Mouse (Mus musculus): ENCODE results near the gene Ctnnbl1. TPM values are rescaled to one million over a fixed set of nuclear protein-coding genes. Genes with fewer than 3 reads are reported as not detected.

Gene Ctnnbl1
- polyA plus RNA-seq, 1 experiment from 2014 or later = 55.2 TPM

GRCm38 (mm10) chr2:157795627-157796423 is 58.6 kb downstream of the Ctnnbl1 start:
- 93% methylated on average over 1 of the region's 1 CpGs for WGBS

DNA sequence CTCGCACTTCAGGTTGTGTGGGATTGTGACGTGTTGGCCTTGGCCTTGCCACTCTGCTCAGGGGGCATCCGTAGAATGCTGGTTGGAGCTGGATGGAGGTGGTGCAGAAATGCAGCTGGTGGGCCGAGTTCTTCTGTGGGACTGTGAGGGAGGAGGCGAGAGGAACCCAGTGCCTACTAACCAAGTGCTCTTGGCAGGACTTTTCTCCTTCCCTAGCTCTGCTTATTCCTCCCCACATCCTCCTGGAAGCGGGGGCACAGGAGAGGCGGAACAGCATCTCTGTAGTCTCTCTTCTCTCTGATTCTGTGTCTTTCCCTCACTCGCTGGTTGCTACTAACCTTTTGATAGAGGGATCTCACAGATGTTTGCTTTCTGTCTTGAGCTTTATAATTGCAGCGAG is 62.3 kb downstream of the Ctnnbl1 start:
- Histone ChIP-seq H3K4me3 (replicated peaks) (no peak overlapping the region), H3K9ac (no peak overlapping the region), H3K27me3 (no peaks in the 10 kb centered on the region), H3K4me1 (peaks cover 24% of the 10 kb centered on the region), H3K27ac (replicated peaks) (no peak overlapping the region), H3K36me3 (0 out of 2 replicates have a peak, but pooled peaks cover 8% of the 10 kb centered on the region), H3K9me3 (replicated peaks) (no peaks in the 10 kb centered on the region), H3K4me2 (replicated peaks) (no peak overlapping the region)
- ATAC-seq (ENCODE audit: insufficient number of reproducible peaks, low FRiP score, low TSS enrichment, low read depth) = no peak
- 89% methylated on average over 9 of the region's 9 CpGs for WGBS

More at GRCm38 (mm10) chr2:157795627-157796423, 58.6 kb downstream of the Ctnnbl1 start:
- Histone ChIP-seq H3K27me3 (no peaks in the 10 kb centered on the region), H3K36me3 (0 out of 2 replicates have a peak, but pooled peaks cover 8% of the 10 kb centered on the region), H3K4me2 (replicated peaks) (no peak overlapping the region), H3K27ac (replicated peaks) (no peak overlapping the region), H3K9ac (no peak overlapping the region), H3K4me1 (peaks cover 4% of the 10 kb centered on the region), H3K9me3 (replicated peaks) (no peaks in the 10 kb centered on the region), H3K4me3 (replicated peaks) (no peak overlapping the region)
- ATAC-seq (ENCODE audit: insufficient number of reproducible peaks, low FRiP score, low TSS enrichment, low read depth) = no peak

DNA sequence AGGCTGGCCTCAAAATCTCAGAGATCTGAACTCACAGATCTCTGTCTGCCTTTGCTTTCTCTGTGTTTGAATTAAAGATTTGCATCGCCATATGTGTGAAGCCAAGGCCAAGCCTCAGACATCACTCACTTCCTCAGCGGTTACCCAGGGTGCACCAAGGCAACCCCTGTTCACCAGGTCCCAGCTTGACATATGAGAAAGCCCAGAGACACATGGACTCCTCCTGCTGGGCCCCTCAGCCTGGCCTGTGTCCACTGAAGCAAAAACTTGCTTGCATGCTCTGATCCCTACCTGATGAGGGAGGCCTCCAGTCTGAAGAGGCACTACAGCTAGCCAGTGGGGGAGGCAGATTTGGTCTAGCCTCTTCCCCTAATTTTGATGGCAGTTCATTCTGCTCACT is 63.1 kb downstream of the Ctnnbl1 start:
- 86% methylated on average over 2 of the region's 2 CpGs for whole genome bisulfite sequencing
- H3K4me1 ChIP-seq = peaks cover 26% of the 10 kb centered on the region
- H3K36me3 ChIP-seq = 0 out of 2 replicates have a peak, but pooled peaks cover 8% of the 10 kb centered on the region
- H3K9me3 ChIP-seq (replicated peaks) = no peaks in the 10 kb centered on the region
- no peak overlapping the region for H3K27ac ChIP-seq (replicated peaks)
- H3K9ac ChIP-seq = no peak overlapping the region
- H3K4me2 ChIP-seq (replicated peaks) = no peak overlapping the region
- H3K27me3 ChIP-seq = no peaks in the 10 kb centered on the region
- no peak for ATAC-seq (ENCODE audit: insufficient number of reproducible peaks, low FRiP score, low TSS enrichment, low read depth)
- H3K4me3 ChIP-seq (replicated peaks) = no peak overlapping the region

DNA sequence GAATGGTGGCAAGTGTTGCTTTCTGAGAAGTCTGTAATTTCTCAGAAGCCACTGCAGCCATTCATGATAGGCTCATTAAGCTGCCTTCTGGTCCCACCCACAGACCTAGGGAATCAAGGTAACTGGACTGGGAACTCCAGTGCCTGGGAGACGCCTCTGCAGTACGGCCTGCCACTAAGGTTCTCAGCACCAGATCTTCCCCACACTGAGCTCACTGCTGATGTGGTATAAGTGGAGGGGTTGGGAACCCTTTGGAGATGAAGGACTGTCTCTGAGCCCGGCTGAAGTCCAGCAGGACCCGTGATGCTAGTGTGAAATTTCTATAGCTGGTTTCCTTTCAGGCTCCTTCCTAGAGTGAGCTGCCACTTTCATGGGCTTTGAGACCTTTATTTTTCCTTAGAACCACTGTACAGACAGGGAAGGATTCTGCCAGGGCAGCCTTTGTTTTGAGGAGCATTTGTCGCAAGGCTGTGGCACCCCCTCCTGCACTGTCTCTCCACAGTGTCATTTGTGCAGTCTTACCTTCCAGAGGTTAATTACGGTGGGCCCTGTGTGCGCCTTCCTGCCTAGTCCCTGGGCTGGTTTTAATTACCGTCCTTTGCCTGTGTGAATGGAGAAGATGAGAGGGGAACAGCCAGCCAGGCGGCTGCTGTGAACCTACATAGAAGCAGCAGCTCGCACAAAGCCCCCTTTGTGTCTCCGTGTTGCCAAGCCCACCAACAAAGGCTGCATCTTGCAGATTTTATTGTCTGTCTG is 63.7 kb downstream of the Ctnnbl1 start:
- 25% methylated on average over 11 of the region's 11 CpGs for WGBS
- no peak overlapping the region for H3K9ac ChIP-seq

DNA sequence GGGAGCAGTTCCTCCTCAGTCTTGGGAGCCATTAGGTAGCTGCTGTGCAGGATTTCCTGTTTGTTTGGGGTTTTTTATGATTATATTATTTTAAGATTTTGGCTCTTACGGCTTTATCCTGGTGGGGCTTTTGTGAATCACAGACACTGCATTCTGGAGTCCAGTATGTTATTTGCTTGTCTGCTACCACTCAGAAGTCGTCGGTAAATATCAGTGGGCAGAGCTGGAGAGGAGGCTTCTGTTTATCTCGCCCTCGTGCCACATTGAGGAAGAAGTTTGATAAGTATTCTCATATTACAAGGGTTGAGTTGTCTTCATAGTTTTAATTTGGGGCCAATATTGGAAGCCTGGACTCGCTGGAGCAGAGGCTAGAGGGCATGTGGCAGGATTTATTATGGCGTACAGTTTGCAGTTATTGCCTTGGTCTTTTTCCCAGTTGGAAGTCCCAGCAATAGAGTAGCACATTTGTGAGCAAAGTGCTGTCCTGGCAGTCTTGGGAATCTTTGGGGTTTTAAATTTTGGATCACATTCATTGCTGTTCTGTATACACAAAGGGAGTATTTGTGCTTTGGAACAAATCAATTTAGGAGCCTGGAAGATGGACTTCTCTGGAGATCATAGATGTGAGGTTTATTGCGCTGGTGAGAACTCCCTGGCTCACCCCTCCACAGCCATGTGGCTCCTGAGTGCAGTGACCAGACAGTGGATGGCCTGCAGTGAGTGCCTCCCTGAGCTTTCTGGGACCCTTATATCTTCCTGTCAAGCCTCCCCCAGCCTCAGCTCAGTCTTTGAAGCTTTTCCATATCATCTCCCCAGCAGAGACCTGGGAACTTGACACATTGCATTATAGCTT is 64.5 kb downstream of the Ctnnbl1 start:
- ATAC-seq (ENCODE audit: insufficient number of reproducible peaks, low FRiP score, low TSS enrichment, low read depth) = no peak
- no peaks in the 10 kb centered on the region for H3K27me3 ChIP-seq
- no peaks in the 10 kb centered on the region for H3K9me3 ChIP-seq (replicated peaks)
- 0 out of 2 replicates have a peak overlapping the region, but pooled peaks have one; percentile 41 for H3K27ac ChIP-seq (replicated peaks)
- 29% methylated on average over 8 of the region's 8 CpGs for WGBS
- no peak overlapping the region for H3K4me3 ChIP-seq (replicated peaks)
- no peak overlapping the region for H3K4me2 ChIP-seq (replicated peaks)
- H3K36me3 ChIP-seq = 0 out of 2 replicates have a peak, but pooled peaks cover 8% of the 10 kb centered on the region
- H3K4me1 ChIP-seq = peaks cover 34% of the 10 kb centered on the region
- no peak overlapping the region for H3K9ac ChIP-seq

More for the DNA sequence above, 63.7 kb downstream of the Ctnnbl1 start:
- no peak overlapping the region for H3K4me3 ChIP-seq (replicated peaks)
- 0 out of 2 replicates have a peak, but pooled peaks cover 8% of the 10 kb centered on the region for H3K36me3 ChIP-seq
- peak; percentile 70; the same call in 1 of the 2 replicates for ATAC-seq (ENCODE audit: insufficient number of reproducible peaks, low FRiP score, low TSS enrichment, low read depth)
- peak overlapping the region; percentile 41; the same call in 1 of the 2 replicates for H3K27ac ChIP-seq (replicated peaks)
- H3K4me1 ChIP-seq = peaks cover 33% of the 10 kb centered on the region
- H3K27me3 ChIP-seq = no peaks in the 10 kb centered on the region
- no peak overlapping the region for H3K4me2 ChIP-seq (replicated peaks)
- no peaks in the 10 kb centered on the region for H3K9me3 ChIP-seq (replicated peaks)

DNA sequence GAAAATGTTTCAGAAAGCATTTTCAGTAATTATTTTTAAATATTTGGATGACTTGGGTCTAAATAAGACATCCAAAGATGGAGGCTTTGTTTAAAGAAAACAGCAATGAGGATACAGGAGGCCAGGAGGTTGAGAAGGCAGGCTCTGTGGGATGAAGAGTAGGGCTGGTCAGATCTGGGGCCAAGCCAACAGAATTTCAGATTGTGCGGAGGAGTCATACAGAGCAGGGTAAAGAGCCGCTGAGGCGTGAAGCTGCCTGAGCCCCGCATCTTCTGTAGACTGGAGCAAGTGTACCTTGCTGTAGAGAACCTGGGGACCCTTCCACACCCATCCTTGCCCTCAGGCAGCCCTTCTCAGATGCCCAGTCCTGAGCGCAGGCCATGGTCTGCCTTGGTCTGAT is 65.5 kb downstream of the Ctnnbl1 start:
- ATAC-seq (ENCODE audit: insufficient number of reproducible peaks, low FRiP score, low TSS enrichment, low read depth) = no peak
- H3K9ac ChIP-seq = no peak overlapping the region
- H3K36me3 ChIP-seq = 0 out of 2 replicates have a peak, but pooled peaks cover 8% of the 10 kb centered on the region
- no peaks in the 10 kb centered on the region for H3K9me3 ChIP-seq (replicated peaks)
- no peak overlapping the region for H3K4me2 ChIP-seq (replicated peaks)
- H3K4me3 ChIP-seq (replicated peaks) = no peak overlapping the region
- peaks cover 37% of the 10 kb centered on the region for H3K4me1 ChIP-seq
- no peak overlapping the region for H3K27ac ChIP-seq (replicated peaks)
- H3K27me3 ChIP-seq = no peaks in the 10 kb centered on the region
- 98% methylated on average over 5 of the region's 5 CpGs for WGBS

GRCm38 (mm10) chr2:157804388-157804787 is 67.2 kb downstream of the Ctnnbl1 start:
- Histone ChIP-seq H3K27me3 (no peaks in the 10 kb centered on the region), H3K36me3 (no peaks in the 10 kb centered on the region), H3K4me2 (replicated peaks) (no peak overlapping the region), H3K4me3 (replicated peaks) (no peak overlapping the region), H3K4me1 (peaks cover 44% of the 10 kb centered on the region), H3K9me3 (replicated peaks) (no peaks in the 10 kb centered on the region), H3K27ac (replicated peaks) (no peak overlapping the region), H3K9ac (no peak overlapping the region)
- ATAC-seq (ENCODE audit: insufficient number of reproducible peaks, low FRiP score, low TSS enrichment, low read depth) = no peak
- 43% methylated on average over 3 of the region's 3 CpGs for WGBS

GRCm38 (mm10) chr2:157805091-157805490 is 67.9 kb downstream of the Ctnnbl1 start:
- Histone ChIP-seq H3K9me3 (replicated peaks) (no peaks in the 10 kb centered on the region), H3K4me3 (replicated peaks) (no peak overlapping the region), H3K4me1 (peaks cover 44% of the 10 kb centered on the region), H3K4me2 (replicated peaks) (no peak overlapping the region), H3K9ac (no peak overlapping the region), H3K36me3 (0 out of 2 replicates have a peak, but pooled peaks cover 2% of the 10 kb centered on the region), H3K27ac (replicated peaks) (no peak overlapping the region), H3K27me3 (no peaks in the 10 kb centered on the region)
- no peak for ATAC-seq (ENCODE audit: insufficient number of reproducible peaks, low FRiP score, low TSS enrichment, low read depth)
- WGBS = 27% methylated on average over 3 of the region's 3 CpGs

GRCm38 (mm10) chr2:157807076-157807475 is 69.9 kb downstream of the Ctnnbl1 start:
- Histone ChIP-seq H3K4me1 (peaks cover 28% of the 10 kb centered on the region), H3K27me3 (no peaks in the 10 kb centered on the region), H3K36me3 (0 out of 2 replicates have a peak, but pooled peaks cover 7% of the 10 kb centered on the region), H3K4me2 (replicated peaks) (no peak overlapping the region), H3K27ac (replicated peaks) (no peak overlapping the region), H3K9ac (no peak overlapping the region), H3K4me3 (replicated peaks) (no peak overlapping the region), H3K9me3 (replicated peaks) (no peaks in the 10 kb centered on the region)
- ATAC-seq (ENCODE audit: insufficient number of reproducible peaks, low FRiP score, low TSS enrichment, low read depth) = no peak
- WGBS = 62% methylated on average over 4 of the region's 4 CpGs

- Histone ChIP-seq H3K27me3 (no peaks in the 10 kb centered on the region), H3K4me3 (replicated peaks) (no peak overlapping the region), H3K27ac (replicated peaks) (no peak overlapping the region), H3K36me3 (0 out of 2 replicates have a peak, but pooled peaks cover 9% of the 10 kb centered on the region), H3K9me3 (replicated peaks) (no peaks in the 10 kb centered on the region), H3K4me1 (peaks cover 25% of the 10 kb centered on the region), H3K4me2 (replicated peaks) (no peak overlapping the region), H3K9ac (no peak overlapping the region)
- no peak for ATAC-seq (ENCODE audit: insufficient number of reproducible peaks, low FRiP score, low TSS enrichment, low read depth)
- WGBS = 57% methylated on average over 7 of the region's 7 CpGs
These were observed 70.6 kb downstream of the Ctnnbl1 start for GRCm38 (mm10) chr2:157807621-157808367.

Measured in embryonic facial prominence, embryonic 15.5 days (tissue).